Mouse (Mus musculus): Measurements from ENCODE around the gene Polr1a. TPM values are rescaled to one million over a fixed set of nuclear protein-coding genes. Genes with fewer than 3 reads are reported as not detected.

Polr1a gene
- polyA plus RNA-seq, 1 experiment from 2014 or later: 27.6 TPM

GRCm38 (mm10) chr6:71934081-71934556, 25.3 kb downstream of the Polr1a start:
- no peak for ATAC-seq (ENCODE audit: insufficient number of reproducible peaks, insufficient read depth, low FRiP score, low read depth)
- Histone ChIP-seq H3K4me3 (ENCODE audit: low read depth, low read length) (no peak overlapping the region), H3K4me1 (ENCODE audit: control insufficient read depth, insufficient read depth, low read length) (0 out of 2 replicates have a peak, but pooled peaks cover 5% of the 10 kb centered on the region), H3K4me2 (replicated peaks; ENCODE audit: low read depth, low read length) (no peak overlapping the region), H3K36me3 (ENCODE audit: control insufficient read depth, insufficient read depth, low read length) (peaks cover 72% of the 10 kb centered on the region), H3K27ac (ENCODE audit: low read length) (peak overlapping the region; percentile 23; the same call in 1 of the 2 replicates), H3K27me3 (ENCODE audit: control insufficient read depth, insufficient read depth, low read length) (no peaks in the 10 kb centered on the region), H3K9me3 (ENCODE audit: control insufficient read depth, low read depth, low read length) (no peaks in the 10 kb centered on the region), H3K9ac (replicated peaks; ENCODE audit: low read depth, low read length) (no peak overlapping the region)
- 56% methylated on average over 2 of the region's 2 CpGs for WGBS

GRCm38 (mm10) chr6:71935737-71936136, 26.9 kb downstream of the Polr1a start:
- H3K36me3 ChIP-seq (ENCODE audit: control insufficient read depth, insufficient read depth, low read length): peaks cover 60% of the 10 kb centered on the region

GRCm38 (mm10) chr6:71940912-71941311, 32.1 kb downstream of the Polr1a start:
- H3K27ac ChIP-seq (ENCODE audit: low read length): no peak overlapping the region
- no peaks in the 10 kb centered on the region for H3K9me3 ChIP-seq (ENCODE audit: control insufficient read depth, low read depth, low read length)
- H3K27me3 ChIP-seq (ENCODE audit: control insufficient read depth, insufficient read depth, low read length): no peaks in the 10 kb centered on the region
- H3K4me2 ChIP-seq (replicated peaks; ENCODE audit: low read depth, low read length): no peak overlapping the region
- peaks cover 33% of the 10 kb centered on the region for H3K36me3 ChIP-seq (ENCODE audit: control insufficient read depth, insufficient read depth, low read length)
- no peak overlapping the region for H3K9ac ChIP-seq (replicated peaks; ENCODE audit: low read depth, low read length)
- no peak for ATAC-seq (ENCODE audit: insufficient number of reproducible peaks, insufficient read depth, low FRiP score, low read depth)
- 79% methylated on average over 6 of the region's 6 CpGs for WGBS
- H3K4me1 ChIP-seq (ENCODE audit: control insufficient read depth, insufficient read depth, low read length): no peaks in the 10 kb centered on the region
- no peak overlapping the region for H3K4me3 ChIP-seq (ENCODE audit: low read depth, low read length)

More at GRCm38 (mm10) chr6:71935737-71936136, 26.9 kb downstream of the Polr1a start:
- no peaks in the 10 kb centered on the region for H3K27me3 ChIP-seq (ENCODE audit: control insufficient read depth, insufficient read depth, low read length)
- WGBS: 68% methylated on average over 2 of the region's 2 CpGs
- no peaks in the 10 kb centered on the region for H3K9me3 ChIP-seq (ENCODE audit: control insufficient read depth, low read depth, low read length)
- H3K27ac ChIP-seq (ENCODE audit: low read length): no peak overlapping the region
- H3K4me3 ChIP-seq (ENCODE audit: low read depth, low read length): no peak overlapping the region
- H3K4me1 ChIP-seq (ENCODE audit: control insufficient read depth, insufficient read depth, low read length): 0 out of 2 replicates have a peak, but pooled peaks cover 5% of the 10 kb centered on the region
- H3K9ac ChIP-seq (replicated peaks; ENCODE audit: low read depth, low read length): no peak overlapping the region
- H3K4me2 ChIP-seq (replicated peaks; ENCODE audit: low read depth, low read length): no peak overlapping the region
- ATAC-seq (ENCODE audit: insufficient number of reproducible peaks, insufficient read depth, low FRiP score, low read depth): no peak

DNA sequence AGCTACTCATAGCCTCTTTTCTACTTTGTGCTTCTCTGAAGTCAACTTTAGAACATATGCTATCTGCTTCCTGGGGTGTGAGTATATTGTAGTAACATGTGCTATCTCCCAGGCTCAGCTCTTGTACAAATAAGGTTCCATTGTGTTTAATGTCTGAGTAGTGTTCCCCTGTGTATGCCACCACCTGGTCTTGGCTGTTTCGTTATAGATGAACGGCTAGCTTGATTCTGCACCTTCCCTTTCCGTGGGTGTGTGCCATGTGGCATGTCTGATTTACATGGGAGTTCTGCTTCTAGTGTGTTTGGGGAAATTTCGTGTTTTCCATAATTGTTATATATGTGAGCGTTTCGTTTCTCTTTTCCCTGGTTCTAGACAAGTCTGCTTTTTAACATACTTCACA, 36.2 kb downstream of the Polr1a start:
- H3K4me1 ChIP-seq (ENCODE audit: control insufficient read depth, insufficient read depth, low read length): no peaks in the 10 kb centered on the region
- 80% methylated on average over 6 of the region's 6 CpGs for WGBS
- H3K27ac ChIP-seq (ENCODE audit: low read length): no peak overlapping the region
- peaks cover 27% of the 10 kb centered on the region for H3K36me3 ChIP-seq (ENCODE audit: control insufficient read depth, insufficient read depth, low read length)
- no peak overlapping the region for H3K4me2 ChIP-seq (replicated peaks; ENCODE audit: low read depth, low read length)
- no peaks in the 10 kb centered on the region for H3K9me3 ChIP-seq (ENCODE audit: control insufficient read depth, low read depth, low read length)
- no peak overlapping the region for H3K9ac ChIP-seq (replicated peaks; ENCODE audit: low read depth, low read length)
- H3K4me3 ChIP-seq (ENCODE audit: low read depth, low read length): no peak overlapping the region
- H3K27me3 ChIP-seq (ENCODE audit: control insufficient read depth, insufficient read depth, low read length): no peaks in the 10 kb centered on the region
- ATAC-seq (ENCODE audit: insufficient number of reproducible peaks, insufficient read depth, low FRiP score, low read depth): no peak

GRCm38 (mm10) chr6:71946121-71946520, 37.3 kb downstream of the Polr1a start:
- Histone ChIP-seq H3K27ac (ENCODE audit: low read length) (no peak overlapping the region), H3K9me3 (ENCODE audit: control insufficient read depth, low read depth, low read length) (no peaks in the 10 kb centered on the region), H3K4me2 (replicated peaks; ENCODE audit: low read depth, low read length) (no peak overlapping the region), H3K4me3 (ENCODE audit: low read depth, low read length) (no peak overlapping the region), H3K9ac (replicated peaks; ENCODE audit: low read depth, low read length) (no peak overlapping the region), H3K27me3 (ENCODE audit: control insufficient read depth, insufficient read depth, low read length) (no peaks in the 10 kb centered on the region), H3K4me1 (ENCODE audit: control insufficient read depth, insufficient read depth, low read length) (no peaks in the 10 kb centered on the region), H3K36me3 (ENCODE audit: control insufficient read depth, insufficient read depth, low read length) (peaks cover 32% of the 10 kb centered on the region)
- no peak for ATAC-seq (ENCODE audit: insufficient number of reproducible peaks, insufficient read depth, low FRiP score, low read depth)
- WGBS: 80% methylated on average over 8 of the region's 8 CpGs

DNA sequence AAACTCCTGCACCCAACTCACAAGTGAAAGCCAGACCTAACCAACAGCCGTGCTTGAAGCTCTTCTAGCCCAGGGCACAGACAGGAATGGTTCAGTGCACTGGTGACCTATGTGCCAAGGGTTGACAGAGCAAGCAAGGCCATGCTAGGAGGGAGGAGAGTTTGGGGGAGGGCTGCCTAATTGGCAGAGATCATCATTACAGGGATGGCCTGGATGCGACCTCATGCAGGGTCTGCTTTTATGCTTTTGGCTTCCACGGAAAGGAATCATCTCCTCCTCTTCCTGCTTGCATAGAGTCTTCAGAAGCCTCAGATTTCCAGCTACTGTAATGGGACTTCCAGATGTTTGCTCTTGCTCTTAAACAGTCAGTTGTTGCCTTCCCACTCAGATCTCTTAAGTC, 40.9 kb downstream of the Polr1a start:
- Histone ChIP-seq H3K9me3 (ENCODE audit: control insufficient read depth, low read depth, low read length) (no peaks in the 10 kb centered on the region), H3K4me3 (ENCODE audit: low read depth, low read length) (no peak overlapping the region), H3K27ac (ENCODE audit: low read length) (no peak overlapping the region), H3K9ac (replicated peaks; ENCODE audit: low read depth, low read length) (no peak overlapping the region), H3K4me2 (replicated peaks; ENCODE audit: low read depth, low read length) (no peak overlapping the region), H3K36me3 (ENCODE audit: control insufficient read depth, insufficient read depth, low read length) (peaks cover 54% of the 10 kb centered on the region), H3K4me1 (ENCODE audit: control insufficient read depth, insufficient read depth, low read length) (no peaks in the 10 kb centered on the region), H3K27me3 (ENCODE audit: control insufficient read depth, insufficient read depth, low read length) (no peaks in the 10 kb centered on the region)
- ATAC-seq (ENCODE audit: insufficient number of reproducible peaks, insufficient read depth, low FRiP score, low read depth): no peak
- 90% methylated on average over 3 of the region's 3 CpGs for WGBS

- no peak overlapping the region for H3K4me2 ChIP-seq (replicated peaks; ENCODE audit: low read depth, low read length)
- H3K4me1 ChIP-seq (ENCODE audit: control insufficient read depth, insufficient read depth, low read length): no peaks in the 10 kb centered on the region
- peaks cover 55% of the 10 kb centered on the region for H3K36me3 ChIP-seq (ENCODE audit: control insufficient read depth, insufficient read depth, low read length)
- no peaks in the 10 kb centered on the region for H3K9me3 ChIP-seq (ENCODE audit: control insufficient read depth, low read depth, low read length)
- no peak overlapping the region for H3K9ac ChIP-seq (replicated peaks; ENCODE audit: low read depth, low read length)
- H3K27me3 ChIP-seq (ENCODE audit: control insufficient read depth, insufficient read depth, low read length): no peaks in the 10 kb centered on the region
- H3K27ac ChIP-seq (ENCODE audit: low read length): no peak overlapping the region
- H3K4me3 ChIP-seq (ENCODE audit: low read depth, low read length): no peak overlapping the region
- no peak for ATAC-seq (ENCODE audit: insufficient number of reproducible peaks, insufficient read depth, low FRiP score, low read depth)
- 69% methylated on average over 3 of the region's 3 CpGs for WGBS
These were observed 41.7 kb downstream of the Polr1a start for GRCm38 (mm10) chr6:71950592-71950991.

DNA sequence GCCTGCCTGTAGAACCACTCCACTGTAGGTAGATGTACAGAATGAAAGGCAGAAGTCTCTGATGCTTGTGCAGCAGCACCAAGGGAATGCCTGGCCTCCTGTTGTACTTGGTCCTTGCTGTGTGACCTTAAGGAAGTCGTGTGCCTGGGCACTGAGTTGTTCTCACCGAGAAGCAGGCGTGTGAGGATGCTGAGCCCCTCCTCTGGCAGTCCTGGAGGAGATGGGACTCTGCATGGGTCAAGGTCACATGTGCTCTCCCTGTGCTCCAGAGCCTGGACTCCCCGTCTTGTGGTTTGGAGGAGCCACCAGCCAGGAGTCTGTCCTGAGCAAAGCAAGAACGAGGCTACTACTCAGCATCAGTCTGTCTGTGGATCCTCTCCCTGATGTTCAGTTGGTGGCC, 42.3 kb downstream of the Polr1a start:
- ATAC-seq (ENCODE audit: insufficient number of reproducible peaks, insufficient read depth, low FRiP score, low read depth): no peak
- Histone ChIP-seq H3K4me3 (ENCODE audit: low read depth, low read length) (no peak overlapping the region), H3K9ac (replicated peaks; ENCODE audit: low read depth, low read length) (no peak overlapping the region), H3K27me3 (ENCODE audit: control insufficient read depth, insufficient read depth, low read length) (no peaks in the 10 kb centered on the region), H3K4me2 (replicated peaks; ENCODE audit: low read depth, low read length) (no peak overlapping the region), H3K27ac (ENCODE audit: low read length) (no peak overlapping the region), H3K36me3 (ENCODE audit: control insufficient read depth, insufficient read depth, low read length) (peaks cover 55% of the 10 kb centered on the region), H3K4me1 (ENCODE audit: control insufficient read depth, insufficient read depth, low read length) (no peaks in the 10 kb centered on the region), H3K9me3 (ENCODE audit: control insufficient read depth, low read depth, low read length) (no peaks in the 10 kb centered on the region)
- WGBS: 90% methylated on average over 5 of the region's 5 CpGs

GRCm38 (mm10) chr6:71962119-71962518, 53.3 kb downstream of the Polr1a start:
- no peaks in the 10 kb centered on the region for H3K9me3 ChIP-seq (ENCODE audit: control insufficient read depth, low read depth, low read length)
- H3K9ac ChIP-seq (replicated peaks; ENCODE audit: low read depth, low read length): no peak overlapping the region
- no peaks in the 10 kb centered on the region for H3K27me3 ChIP-seq (ENCODE audit: control insufficient read depth, insufficient read depth, low read length)
- peaks cover 16% of the 10 kb centered on the region for H3K36me3 ChIP-seq (ENCODE audit: control insufficient read depth, insufficient read depth, low read length)
- H3K27ac ChIP-seq (ENCODE audit: low read length): no peak overlapping the region
- H3K4me3 ChIP-seq (ENCODE audit: low read depth, low read length): no peak overlapping the region
- H3K4me1 ChIP-seq (ENCODE audit: control insufficient read depth, insufficient read depth, low read length): no peaks in the 10 kb centered on the region
- H3K4me2 ChIP-seq (replicated peaks; ENCODE audit: low read depth, low read length): no peak overlapping the region
- ATAC-seq (ENCODE audit: insufficient number of reproducible peaks, insufficient read depth, low FRiP score, low read depth): no peak
- WGBS: 83% methylated on average over 5 of the region's 5 CpGs
